Mouse (Mus musculus) ES-E14 (cell line): ENCODE measurements around the gene Uox. TPM values are rescaled to one million over a fixed set of nuclear protein-coding genes. Genes with fewer than 3 reads are reported as not detected.

Source experiments
- DNase-seq: peaks from one replicate; pipeline ENCODE4 v3.0.0-alpha.2; 2013; ENCODE audit warnings: low read depth, low spot score
- H3K27ac ChIP-seq: 2 replicates; pipeline ENCODE4 v1.5.1; 2012; ENCODE audit warnings: low read depth, mild to moderate bottlenecking, low read length, moderate library complexity, mixed read lengths; ENCODE audit not compliant: poor library complexity, insufficient read depth, severe bottlenecking
- H3K36me3 ChIP-seq: 2 replicates; pipeline ENCODE4 v1.6.1; 2012; ENCODE audit warnings: mild to moderate bottlenecking, low read length, moderate library complexity, mixed read lengths; ENCODE audit not compliant: control insufficient read depth, poor library complexity, insufficient read depth, severe bottlenecking
- H3K4me1 ChIP-seq, 2 experiments: fragments of 150-350 bp in 1 of 2; sonication (generic) in 1 of 2; 2 replicates each; pipeline ENCODE4 v1.6.1; 2012; ENCODE audit warnings: low read length in 2 of 2, mild to moderate bottlenecking in 1 of 2, mixed read lengths in 1 of 2; ENCODE audit not compliant: control insufficient read depth in 2 of 2, insufficient read depth in 2 of 2, poor library complexity in 1 of 2
- H3K4me3 ChIP-seq, 2 experiments: fragments of 150-350 bp in 1 of 2; sonication (generic) in 1 of 2; 2 replicates each; pipeline ENCODE4 v1.5.1; 2012; ENCODE audit warnings: low read length in 2 of 2, low read depth in 1 of 2, mild to moderate bottlenecking in 1 of 2, mixed read lengths in 1 of 2; ENCODE audit not compliant: insufficient read depth in 1 of 2, poor library complexity in 1 of 2, severe bottlenecking in 1 of 2
- H3K9ac ChIP-seq: 2 replicates; pipeline ENCODE4 v1.6.1; 2012; ENCODE audit warnings: low read depth, mild to moderate bottlenecking, low read length, mixed read lengths; ENCODE audit not compliant: poor library complexity, insufficient read depth, severe bottlenecking
- H3K9me3 ChIP-seq: fragments of 150-350 bp; sonication (generic); 2 replicates; pipeline ENCODE4 v1.6.1; 2012; ENCODE audit warnings: low read depth, mild to moderate bottlenecking, low read length; ENCODE audit not compliant: control insufficient read depth, insufficient read depth
- CHD2 ChIP-seq: IDR thresholded peaks from 2 replicates; pipeline ENCODE4 v1.6.1; 2014; ENCODE audit warnings: mild to moderate bottlenecking, low read depth, low read length, inconsistent platforms
- HCFC1 ChIP-seq: IDR thresholded peaks from 2 replicates; pipeline ENCODE4 v1.6.1; 2012; ENCODE audit warnings: low read length, inconsistent platforms, borderline replicate concordance; ENCODE audit not compliant: insufficient read depth
- MAFK ChIP-seq: IDR thresholded peaks from 2 replicates; pipeline ENCODE4 v1.6.1; 2014; ENCODE audit warnings: mild to moderate bottlenecking, low read depth, low read length, inconsistent platforms; ENCODE audit not compliant: insufficient read depth
- ZC3H11A ChIP-seq: IDR thresholded peaks from 2 replicates; pipeline ENCODE4 v1.6.1; 2012; ENCODE audit warnings: low read depth, mild to moderate bottlenecking, inconsistent platforms, low read length, borderline replicate concordance
- ZNF384 ChIP-seq: IDR thresholded peaks from 2 replicates; pipeline ENCODE4 v1.6.1; 2012; ENCODE audit warnings: low read depth, low read length, inconsistent platforms
- in situ Hi-C, 2 experiments: fragments of 600-800 bp; cut with MboI; formaldehyde crosslinking; loops; one replicate each; pipeline ENCODE4 v1.15.1; 2025; ENCODE audit warnings: low sequenced_read_pairs in 2 of 2, inconsistent platforms in 1 of 2; ENCODE audit not compliant: unreplicated experiment in 2 of 2
- total RNA-seq: library from RNA; depleted of rRNA; stranded (reverse); fragments of 300-350 nt; gene quantifications from 2 replicates; pipeline ENCODE4 v1.2.3, GENCODE M21; 2012

Gene Uox
- total RNA-seq, 1 experiment, result not detected

DNA sequence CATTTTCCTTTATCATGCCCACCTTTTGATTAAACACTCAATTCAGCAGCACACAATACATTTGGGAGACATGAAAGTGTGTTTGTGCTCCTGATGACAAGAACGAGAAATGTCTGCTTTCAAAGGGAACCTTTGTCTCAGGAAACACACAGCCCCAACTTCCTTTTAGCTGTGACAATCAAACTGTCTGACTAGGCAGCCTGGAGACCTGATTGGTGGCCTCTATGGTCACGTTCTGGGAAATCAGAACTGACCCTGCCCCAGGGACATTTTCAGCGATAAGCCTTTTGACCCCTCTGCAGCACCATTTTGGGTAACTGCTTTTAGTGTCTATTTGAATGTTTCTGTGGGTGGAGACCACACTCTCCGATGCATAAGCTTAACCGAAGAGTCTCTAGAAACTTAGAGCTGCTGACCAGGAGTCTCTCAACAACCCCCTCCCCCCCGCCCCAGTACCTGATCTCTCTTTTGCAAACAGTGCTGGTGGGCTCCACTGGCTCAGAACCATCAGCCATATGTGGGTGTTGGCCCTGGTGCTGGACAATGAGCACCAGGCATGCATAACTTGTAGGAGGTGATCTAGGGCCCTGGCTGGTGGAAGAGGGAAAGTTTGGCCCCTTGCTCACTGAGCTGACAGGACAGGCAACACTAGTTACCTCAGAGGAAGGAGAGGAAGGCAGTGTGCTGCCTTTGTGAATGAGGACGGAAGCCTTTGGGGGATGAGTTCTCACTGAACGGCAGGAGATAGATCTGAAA lies 58.2 kb downstream of the Uox start:
- TF ChIP-seq CHD2 (no peak), MAFK (no peak), ZC3H11A (no peak), ZNF384 (no peak), HCFC1 (no peak)
- no peak overlapping the region for H3K4me3 ChIP-seq
- no peak overlapping the region for H3K27ac ChIP-seq
- H3K9ac ChIP-seq, result no peak overlapping the region
- in situ Hi-C loops, result no loop called here
- H3K4me1 ChIP-seq, result no peaks in the 10 kb centered on the region
- no peaks in the 10 kb centered on the region for H3K36me3 ChIP-seq
- DNase-seq, result no peak
- H3K9me3 ChIP-seq, result no peaks in the 10 kb centered on the region

DNA sequence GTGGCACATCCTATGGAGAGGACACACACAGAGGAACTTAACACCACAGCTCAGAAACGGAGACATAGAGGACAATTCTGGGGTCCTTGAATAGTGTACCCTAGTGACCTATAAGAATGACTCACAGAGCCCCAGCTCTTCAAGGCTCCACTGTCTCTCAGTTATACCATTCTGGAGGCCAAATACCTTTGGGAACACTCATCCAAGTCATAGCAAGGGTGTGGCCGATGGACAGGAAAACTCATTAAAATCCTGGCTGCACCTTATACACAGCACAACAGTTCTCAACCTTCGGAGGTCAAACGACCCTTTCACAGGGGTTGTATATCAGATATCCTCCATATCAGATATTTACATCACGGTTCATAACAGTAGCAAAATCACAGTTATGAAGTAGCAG lies 62.3 kb downstream of the Uox start:
- H3K4me3 ChIP-seq, result no peak overlapping the region
- H3K36me3 ChIP-seq, result no peaks in the 10 kb centered on the region
- H3K27ac ChIP-seq, result no peak overlapping the region
- in situ Hi-C loops, result no loop called here
- H3K4me1 ChIP-seq, result no peaks in the 10 kb centered on the region
- DNase-seq, result no peak
- no peak overlapping the region for H3K9ac ChIP-seq
- TF ChIP-seq HCFC1, result no peak
- TF ChIP-seq ZNF384, result no peak
- TF ChIP-seq ZC3H11A, result no peak
- TF ChIP-seq MAFK, result no peak
- TF ChIP-seq CHD2, result no peak
- H3K9me3 ChIP-seq, result no peaks in the 10 kb centered on the region

DNA sequence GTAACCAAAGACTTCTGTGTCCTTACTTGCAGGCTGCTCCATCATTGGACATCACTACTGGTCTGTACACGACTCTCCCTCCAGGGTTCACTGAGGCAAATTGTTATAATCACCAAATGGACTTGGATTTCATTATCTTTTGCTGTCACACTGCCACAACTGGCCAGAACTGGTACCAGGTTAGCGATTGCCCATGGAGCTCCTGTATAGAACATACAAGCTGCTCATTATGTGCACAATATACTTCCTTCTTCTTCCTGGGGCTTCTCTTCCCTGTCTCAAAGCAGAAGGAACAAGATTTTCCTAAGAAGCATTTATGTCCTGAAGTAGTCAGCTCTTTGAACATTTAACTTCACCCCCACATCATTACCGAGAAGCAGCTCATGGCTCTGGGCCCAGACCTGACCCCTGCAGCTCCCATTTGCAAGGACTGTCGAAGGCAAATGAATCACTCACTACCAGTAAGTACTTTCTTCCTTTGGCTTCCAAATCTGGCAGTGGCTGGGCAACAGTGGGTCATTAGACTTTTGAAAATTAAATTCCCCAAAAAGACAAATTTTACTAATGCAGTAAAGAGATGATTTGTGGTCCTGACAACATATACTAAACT lies 71.7 kb downstream of the Uox start:
- Histone ChIP-seq H3K9me3 (no peaks in the 10 kb centered on the region), H3K36me3 (no peaks in the 10 kb centered on the region), H3K27ac (no peak overlapping the region), H3K9ac (no peak overlapping the region), H3K4me3 (no peak overlapping the region), H3K4me1 (no peaks in the 10 kb centered on the region)
- in situ Hi-C loops, result no loop called here
- TF ChIP-seq ZNF384, result no peak
- no peak for TF ChIP-seq ZC3H11A
- no peak for TF ChIP-seq HCFC1
- TF ChIP-seq MAFK, result no peak
- TF ChIP-seq CHD2, result no peak
- no peak for DNase-seq

DNA sequence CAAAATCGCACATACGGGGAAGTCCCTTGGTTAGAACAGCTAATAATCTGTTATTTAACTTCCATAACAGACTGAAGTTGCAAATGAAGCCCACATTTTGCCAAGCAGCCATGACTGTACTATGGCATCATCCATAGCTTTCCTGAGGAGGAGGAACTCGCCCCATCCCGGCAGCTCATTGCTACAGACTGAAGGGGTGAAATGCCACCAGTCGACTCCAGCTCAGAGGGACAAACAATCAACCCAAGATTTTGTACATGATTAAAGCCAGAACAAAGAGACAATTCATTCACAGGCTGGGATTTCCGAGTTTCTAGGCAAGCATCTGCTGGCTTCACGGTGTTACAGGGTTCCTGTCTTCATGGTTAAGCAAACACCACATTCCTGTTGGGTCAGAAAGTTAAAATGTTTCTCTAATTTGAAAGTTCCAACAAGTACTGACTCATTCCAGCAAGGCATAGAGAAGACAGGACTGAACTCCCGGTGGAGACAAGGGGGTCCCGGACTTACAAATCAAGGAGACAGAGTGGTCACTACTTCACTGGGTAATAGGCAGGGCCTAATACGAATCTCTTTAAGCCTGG lies 79.2 kb downstream of the Uox start:
- in situ Hi-C loops, result no loop called here
- H3K36me3 ChIP-seq, result no peaks in the 10 kb centered on the region

More for the DNA sequence above, 79.2 kb downstream of the Uox start:
- H3K27ac ChIP-seq, result no peak overlapping the region
- TF ChIP-seq ZC3H11A (no peak), ZNF384 (no peak), CHD2 (no peak), HCFC1 (no peak), MAFK (no peak)
- H3K4me1 ChIP-seq, result no peaks in the 10 kb centered on the region
- H3K9ac ChIP-seq, result no peak overlapping the region
- no peaks in the 10 kb centered on the region for H3K9me3 ChIP-seq
- H3K4me3 ChIP-seq, result no peak overlapping the region
- no peak for DNase-seq
